Mouse (Mus musculus) intestine, embryonic 16.5 days (tissue): Measurements from ENCODE around the gene Vmn1r86. TPM values are rescaled to one million over a fixed set of nuclear protein-coding genes. Genes with fewer than 3 reads are reported as not detected.
"Not testable (repeated sequence)": the region's sequence is repeated elsewhere in the genome, so short reads cannot be mapped to it uniquely, and the experiment has no call there.

Source experiments
- ATAC-seq: fragments of 200-750 bp; cut with Nextera tagmentation; 2 replicates; pipeline ENCODE4 v1.8.0; 2017; ENCODE audit warnings: moderate TSS enrichment, moderate library complexity
- H3K27ac ChIP-seq: fragments of 300-500 bp; sonication (generic); 2 replicates; pipeline ENCODE4 v1.5.1; 2014; ENCODE audit warnings: mild to moderate bottlenecking, low read length
- H3K27me3 ChIP-seq: fragments of 300-500 bp; sonication (generic); replicated peaks from 2 replicates; pipeline ENCODE4 v1.6.1; 2014; ENCODE audit warnings: low read length, control low read depth, mixed read lengths; ENCODE audit not compliant: control insufficient read depth, insufficient read depth
- H3K36me3 ChIP-seq: fragments of 300-500 bp; sonication (generic); 2 replicates; pipeline ENCODE4 v1.6.1; 2014; ENCODE audit warnings: low read length, control low read depth; ENCODE audit not compliant: control insufficient read depth, insufficient read depth
- H3K4me1 ChIP-seq: fragments of 300-500 bp; sonication (generic); 2 replicates; pipeline ENCODE4 v1.6.1; 2014; ENCODE audit warnings: low read length, control low read depth, mixed read lengths; ENCODE audit not compliant: control insufficient read depth, insufficient read depth
- H3K4me2 ChIP-seq: fragments of 300-500 bp; sonication (generic); 2 replicates; pipeline ENCODE4 v1.6.1; 2014; ENCODE audit warnings: low read depth, low read length, control low read depth
- H3K4me3 ChIP-seq: fragments of 300-500 bp; sonication (generic); 2 replicates; pipeline ENCODE4 v1.5.1; 2014; ENCODE audit warnings: mild to moderate bottlenecking, low read length
- H3K9ac ChIP-seq: fragments of 300-500 bp; sonication (generic); 2 replicates; pipeline ENCODE4 v1.6.1; 2014; ENCODE audit warnings: low read depth, low read length
- H3K9me3 ChIP-seq: fragments of 300-500 bp; sonication (generic); 2 replicates; pipeline ENCODE4 v1.6.1; 2016; ENCODE audit warnings: low read length, control low read depth; ENCODE audit not compliant: control insufficient read depth
- WGBS: fragments of 180-500 bp; shearing (Covaris S2); extraction: QIAGEN DNeasy Blood & Tissue Kit; methylation state at CpG from one replicate; pipeline ENCODE4 v1.1.7; 2014; 5-methylcytosine and 5-hydroxymethylcytosine counted together
- polyA plus RNA-seq: library from polyadenylated mRNA; unstranded; fragments of >200 nt; fragmentation: Nextera tagmentation; extraction: Ambion mirVana; gene quantifications from 2 replicates; pipeline ENCODE4 v1.2.1, GENCODE M21; 2015

The Vmn1r86 gene
- not detected in 2 replicates for polyA plus RNA-seq

DNA sequence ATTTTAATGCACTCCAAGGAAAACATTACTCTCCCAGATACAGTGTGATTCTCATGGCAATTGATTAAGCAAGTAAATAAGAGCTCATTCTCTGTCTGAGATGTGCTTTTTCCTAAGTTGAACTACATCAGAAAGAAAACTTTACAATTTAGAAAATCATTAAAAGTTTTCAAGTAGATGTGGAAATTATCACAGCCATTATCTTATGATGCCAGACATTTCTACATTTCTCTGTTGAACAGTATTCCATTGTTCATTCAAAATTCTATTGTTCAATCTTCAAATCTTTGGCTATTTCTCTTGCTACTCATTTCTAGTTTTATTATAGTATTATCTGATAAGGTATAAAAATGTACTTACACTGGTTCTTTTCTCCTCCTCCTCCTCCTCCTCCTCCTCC is at the start of gene Vmn1r86:
Gene Vmn1r86, minus strand, starts transcription at position 101 of the 400 bp plus-strand sequence.
- no peak within 1 kb of the TSS for H3K4me2 ChIP-seq
- no peak within 1 kb of the TSS for H3K9ac ChIP-seq
- H3K4me3 ChIP-seq: no peak within 1 kb of the TSS
- no peaks in the 10 kb centered on the region for H3K36me3 ChIP-seq
- H3K4me1 ChIP-seq: no peaks in the 10 kb centered on the region
- no peaks in the 10 kb centered on the region for H3K9me3 ChIP-seq
- H3K27ac ChIP-seq: no peak within 1 kb of the TSS
- no peak for ATAC-seq
- H3K27me3 ChIP-seq: no peaks in the 10 kb centered on the region

DNA sequence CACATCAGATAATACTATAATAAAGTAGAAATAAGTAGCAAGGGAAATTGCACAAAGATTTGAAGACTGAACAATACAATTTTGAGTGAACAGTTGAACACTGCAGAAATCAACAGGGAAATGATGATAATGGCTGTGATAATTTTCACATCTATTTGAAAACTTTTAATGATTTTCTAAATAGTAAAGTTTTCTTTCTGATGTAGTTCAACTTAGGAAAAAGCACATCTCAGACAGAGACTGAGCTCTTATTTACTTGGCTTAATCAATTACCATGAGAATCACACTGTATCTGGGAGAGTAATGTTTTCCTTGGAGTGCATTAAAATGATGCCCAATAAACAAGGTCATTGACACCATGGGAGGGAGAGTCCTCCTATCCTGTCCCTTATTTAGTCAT is 39.6 kb upstream of the Vmn1r86 start, which contains the start of gene Vmn1r88:
Gene Vmn1r88, plus strand, starts transcription at position 301 of the 400 bp plus-strand sequence.
- no peak within 1 kb of the TSS for H3K4me2 ChIP-seq
- no peaks in the 10 kb centered on the region for H3K9me3 ChIP-seq
- no peak within 1 kb of the TSS for H3K27ac ChIP-seq
- H3K36me3 ChIP-seq: no peaks in the 10 kb centered on the region
- no peak within 1 kb of the TSS for H3K4me3 ChIP-seq
- H3K4me1 ChIP-seq: no peaks in the 10 kb centered on the region
- H3K9ac ChIP-seq: no peak within 1 kb of the TSS
- no peak for ATAC-seq
- no peaks in the 10 kb centered on the region for H3K27me3 ChIP-seq

DNA sequence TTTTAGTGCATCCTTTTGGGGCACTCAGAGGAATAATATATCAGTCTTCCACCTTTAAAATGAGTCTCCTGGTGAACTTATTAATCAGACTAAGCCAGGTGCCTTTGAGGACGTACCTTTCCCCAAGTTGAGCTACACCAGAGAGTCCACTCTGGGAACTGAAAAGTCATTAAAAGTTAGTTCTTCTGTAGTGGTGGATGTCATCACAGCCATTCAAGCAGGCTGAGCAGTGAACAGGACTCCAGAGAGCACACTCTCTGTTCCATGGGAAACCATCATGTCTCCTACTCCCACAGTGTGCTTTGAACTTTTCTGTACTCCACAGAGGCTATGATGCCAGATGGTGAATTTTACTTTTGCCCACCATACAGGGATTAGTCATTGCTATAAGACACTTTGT is 20.3 kb upstream of the Vmn1r86 start, which contains the start of gene Vmn1r87:
Gene Vmn1r87, minus strand, starts transcription at position 101 of the 400 bp plus-strand sequence.
- no peak within 1 kb of the TSS for H3K27ac ChIP-seq
- no peak within 1 kb of the TSS for H3K9ac ChIP-seq
- no peaks in the 10 kb centered on the region for H3K4me1 ChIP-seq
- WGBS: 81% methylated on average over 1 of the region's 1 CpGs
- H3K4me3 ChIP-seq: no peak within 1 kb of the TSS
- no peak for ATAC-seq
- H3K36me3 ChIP-seq: no peaks in the 10 kb centered on the region
- no peaks in the 10 kb centered on the region for H3K9me3 ChIP-seq
- H3K27me3 ChIP-seq: no peaks in the 10 kb centered on the region
- no peak within 1 kb of the TSS for H3K4me2 ChIP-seq

DNA sequence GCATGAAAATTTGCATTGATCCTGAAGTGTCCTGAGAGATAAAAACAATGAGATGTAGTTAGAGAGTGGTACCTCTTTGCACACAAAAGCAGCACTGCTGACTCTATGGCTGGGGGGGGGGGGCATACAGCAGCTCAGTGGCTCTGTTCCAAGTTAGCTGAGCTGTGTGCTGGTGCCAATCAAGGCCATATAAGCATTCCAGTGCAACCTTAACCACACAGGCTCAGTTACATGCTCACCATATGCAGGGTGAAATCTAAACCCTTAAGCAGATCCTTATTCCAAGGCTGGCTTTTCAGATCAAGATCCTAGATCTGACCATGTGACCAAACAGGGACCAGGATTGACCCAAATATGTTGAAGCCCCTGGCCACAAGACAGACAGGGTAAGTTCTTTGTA is 17.6 kb upstream of the Vmn1r86 start:
- no peaks in the 10 kb centered on the region for H3K9me3 ChIP-seq
- H3K27ac ChIP-seq: no peak overlapping the region
- no peak overlapping the region for H3K4me3 ChIP-seq
- ATAC-seq: no peak
- no peaks in the 10 kb centered on the region for H3K4me1 ChIP-seq
- H3K9ac ChIP-seq: no peak overlapping the region
- no peaks in the 10 kb centered on the region for H3K27me3 ChIP-seq
- H3K36me3 ChIP-seq: no peaks in the 10 kb centered on the region
- H3K4me2 ChIP-seq: no peak overlapping the region

DNA sequence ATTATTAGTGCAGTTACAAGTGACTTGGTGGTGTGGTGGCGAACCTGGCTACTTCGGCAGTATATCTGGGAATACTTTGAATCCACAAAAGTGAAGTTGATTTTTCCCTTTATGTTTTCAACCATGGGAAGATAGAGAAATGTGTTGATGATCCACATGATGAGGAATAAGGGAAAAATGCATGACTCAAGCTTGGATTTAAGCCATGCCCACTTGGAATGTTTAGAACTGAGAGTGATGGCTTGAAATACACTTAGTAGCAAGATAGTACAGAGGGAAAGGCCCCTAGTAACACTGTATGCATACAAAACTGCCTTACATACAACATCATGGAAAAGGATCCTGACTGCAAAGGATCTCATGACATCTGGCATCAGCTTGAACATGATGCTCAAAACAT is 12.1 kb upstream of the Vmn1r86 start:
- H3K27ac ChIP-seq: no peak overlapping the region

DNA sequence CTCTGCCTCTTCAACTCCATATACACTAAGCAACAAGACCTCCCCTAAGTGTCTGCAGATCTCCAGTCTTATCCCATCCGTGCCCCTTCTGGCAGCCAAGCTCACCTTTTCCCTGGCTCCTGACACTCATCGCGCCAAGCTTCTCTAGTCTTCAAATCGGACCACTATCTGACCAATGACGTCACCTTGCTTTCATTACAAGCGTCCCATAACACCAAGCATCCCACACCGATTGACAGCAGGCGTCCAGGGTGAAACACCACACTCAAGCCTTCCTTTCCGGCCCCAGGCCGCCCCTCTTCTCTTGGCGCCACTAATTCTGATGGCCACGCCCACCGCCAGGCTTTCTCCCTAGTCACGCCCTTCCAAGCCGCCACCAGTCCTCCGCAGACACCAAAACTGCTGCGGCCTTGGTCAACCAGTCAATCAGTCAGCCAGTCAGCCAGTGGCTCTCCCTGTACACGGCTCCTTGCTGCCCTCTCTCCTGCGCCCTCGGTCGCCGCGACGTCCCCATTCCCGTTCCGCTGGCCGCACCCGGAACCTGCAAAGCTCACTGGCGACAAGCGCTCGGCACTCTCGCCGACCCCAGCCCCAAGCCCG is 3.9 kb upstream of the Vmn1r86 start:
- Histone ChIP-seq H3K4me3 (peak overlapping the region; percentile 26), H3K4me2 (peak overlapping the region; percentile 45)
- H3K4me1 ChIP-seq, H3K27ac ChIP-seq, H3K36me3 ChIP-seq, H3K9ac ChIP-seq, H3K9me3 ChIP-seq, H3K27me3 ChIP-seq: not testable (repeated sequence)
- ATAC-seq: peak; percentile 92
- under 1% methylated on average over 16 of the region's 34 CpGs for WGBS

More for the DNA sequence above, 12.1 kb upstream of the Vmn1r86 start:
- H3K9ac ChIP-seq: no peak overlapping the region
- ATAC-seq: no peak
- WGBS: 93% methylated on average over 2 of the region's 2 CpGs
- no peaks in the 10 kb centered on the region for H3K27me3 ChIP-seq
- no peaks in the 10 kb centered on the region for H3K4me1 ChIP-seq
- no peak overlapping the region for H3K4me2 ChIP-seq
- H3K9me3 ChIP-seq: no peaks in the 10 kb centered on the region
- H3K36me3 ChIP-seq: no peaks in the 10 kb centered on the region
- H3K4me3 ChIP-seq: no peak overlapping the region

DNA sequence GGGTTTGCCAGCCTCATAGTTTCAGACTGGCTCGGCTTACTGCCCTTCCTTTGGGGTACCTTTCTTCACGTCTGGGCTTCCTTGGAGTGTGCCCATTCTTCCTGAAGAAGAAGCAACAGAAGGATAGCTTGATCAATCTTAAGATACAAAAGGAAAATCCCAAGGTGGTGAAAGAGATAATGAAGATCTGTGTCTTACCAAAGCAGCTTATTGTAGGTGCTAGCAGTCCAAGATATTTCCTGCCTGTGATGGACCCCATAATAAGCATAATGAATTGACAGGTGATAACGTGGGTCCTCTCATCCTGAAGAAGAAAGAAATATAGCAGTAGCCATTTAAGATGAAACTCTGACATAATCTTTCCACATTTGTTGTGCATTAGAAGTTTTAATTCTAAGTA is 24.6 kb downstream of the Vmn1r86 start, which contains the start of gene Vmn1r85:
Gene Vmn1r85, minus strand, starts transcription at position 101 of the 400 bp plus-strand sequence.
- WGBS: 61% methylated on average over 3 of the region's 3 CpGs
- Histone ChIP-seq H3K4me1 (no peaks in the 10 kb centered on the region), H3K9ac (no peak within 1 kb of the TSS), H3K4me3 (no peak within 1 kb of the TSS), H3K27ac (no peak within 1 kb of the TSS), H3K4me2 (no peak within 1 kb of the TSS), H3K36me3 (no peaks in the 10 kb centered on the region), H3K9me3 (no peaks in the 10 kb centered on the region), H3K27me3 (no peaks in the 10 kb centered on the region)
- ATAC-seq: no peak

DNA sequence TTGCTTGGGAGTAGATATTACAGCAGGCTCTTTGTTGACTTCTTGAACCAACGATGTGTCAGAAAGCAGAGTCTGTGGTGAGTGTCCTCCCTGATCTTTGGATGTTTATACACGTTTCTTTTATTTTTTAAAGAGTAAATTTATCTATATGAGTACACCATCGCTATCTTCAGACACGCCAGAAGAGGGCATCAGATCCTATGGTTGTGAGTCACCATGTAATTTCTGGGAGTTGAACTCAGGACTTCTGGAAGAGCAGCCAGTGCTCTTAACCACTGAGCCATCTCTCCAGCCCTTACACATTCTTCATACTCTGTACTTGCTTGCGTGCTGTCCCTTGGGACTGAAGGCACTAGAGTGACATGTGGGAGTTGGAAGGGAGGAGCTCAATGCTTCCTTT is 47.4 kb downstream of the Vmn1r86 start:
- H3K27ac ChIP-seq: no peak overlapping the region
- no peaks in the 10 kb centered on the region for H3K9me3 ChIP-seq
- H3K4me3 ChIP-seq: no peak overlapping the region
- no peak for ATAC-seq
- no peaks in the 10 kb centered on the region for H3K27me3 ChIP-seq
- no peak overlapping the region for H3K4me2 ChIP-seq
- no peaks in the 10 kb centered on the region for H3K36me3 ChIP-seq
- WGBS: 61% methylated on average over 5 of the region's 5 CpGs
- H3K9ac ChIP-seq: no peak overlapping the region
- H3K4me1 ChIP-seq: no peaks in the 10 kb centered on the region

DNA sequence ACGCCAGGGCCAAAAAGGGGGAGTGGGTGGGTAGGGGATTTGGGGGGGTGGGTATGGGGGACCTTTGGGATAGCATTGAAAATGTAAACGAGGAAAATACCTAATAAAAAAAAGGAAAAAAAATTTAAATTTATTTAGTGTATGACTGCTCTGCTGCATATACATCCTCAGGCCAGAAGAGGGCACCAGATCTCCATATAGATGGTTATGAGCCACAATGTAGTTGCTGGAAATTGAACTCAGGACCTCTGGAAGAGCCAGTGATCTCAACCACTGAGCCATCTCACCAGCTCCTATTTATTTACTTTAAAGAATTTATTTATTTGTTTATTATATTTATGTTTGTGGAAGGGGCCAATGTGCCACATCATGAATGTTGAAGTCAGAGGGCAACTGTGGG is 56.3 kb downstream of the Vmn1r86 start:
- H3K4me1 ChIP-seq, H3K4me3 ChIP-seq, H3K27me3 ChIP-seq, H3K36me3 ChIP-seq, H3K4me2 ChIP-seq, H3K27ac ChIP-seq, H3K9me3 ChIP-seq, ATAC-seq, H3K9ac ChIP-seq: not testable (repeated sequence)
- 68% methylated on average over 2 of the region's 2 CpGs for WGBS

DNA sequence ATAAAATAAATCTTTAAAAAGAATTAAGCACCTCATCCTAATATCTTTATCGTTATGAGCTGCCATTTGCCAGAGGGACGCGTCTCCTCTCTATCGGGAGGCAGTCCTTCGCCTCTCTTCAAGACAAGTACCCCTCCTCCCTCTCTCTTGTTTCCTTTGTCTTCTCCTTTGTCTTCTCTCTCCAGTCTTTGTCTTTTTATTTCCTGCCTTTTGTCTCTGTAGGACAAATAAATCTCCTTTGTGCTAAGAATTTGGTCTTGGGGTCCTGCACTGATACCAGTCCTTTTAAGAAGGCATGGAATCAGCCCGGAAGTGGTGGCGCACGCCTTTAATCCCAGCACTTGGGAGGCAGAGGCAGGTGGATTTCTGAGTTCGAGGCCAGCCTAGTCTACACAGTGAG is 60.2 kb downstream of the Vmn1r86 start:
- ATAC-seq: no peak
- 92% methylated on average over 9 of the region's 9 CpGs for WGBS
- no peaks in the 10 kb centered on the region for H3K4me1 ChIP-seq

More for the DNA sequence above, 60.2 kb downstream of the Vmn1r86 start:
- Histone ChIP-seq H3K27me3 (no peaks in the 10 kb centered on the region), H3K4me3 (no peak overlapping the region), H3K4me2 (no peak overlapping the region), H3K36me3 (no peaks in the 10 kb centered on the region), H3K27ac (no peak overlapping the region), H3K9me3 (no peaks in the 10 kb centered on the region), H3K9ac (no peak overlapping the region)
